19 mouse cellular contexts compared by ENCODE assay signal in the genomic region with DNA sequence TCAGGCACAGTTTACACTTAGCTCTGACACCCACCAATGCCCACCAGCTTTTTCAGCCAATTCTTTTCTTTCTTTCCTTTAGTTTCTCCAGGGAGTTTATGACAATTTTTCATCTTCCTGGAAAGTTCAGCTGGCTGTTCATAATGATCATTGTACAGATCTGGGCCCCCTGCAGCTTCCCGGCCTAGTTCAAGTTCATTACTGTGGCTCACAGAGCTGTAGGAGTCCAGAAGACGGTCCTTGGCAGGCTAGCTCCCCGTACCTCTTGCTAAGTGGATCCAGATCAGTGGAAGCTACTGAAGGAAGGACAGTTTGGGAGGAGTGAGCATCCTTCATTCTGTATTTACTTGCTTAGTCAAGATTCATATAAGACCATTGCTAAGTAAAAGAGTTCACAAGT.
DNase-seq lines count a peak whose midpoint lies in the region; ATAC-seq lines count a peak whose summit lies in the region.
"Had no signal": no experiment of that assay in that cellular context is flagged by ENCODE, and none has a peak within 500 bp of the region (broad histone marks: within the 10 kb centered on the region; RNA-seq: fewer than 3 reads in every experiment).

No protein-coding gene starts in this region.

- no peaks in the 10 kb centered on the region for H3K4me1 ChIP-seq in embryonic facial prominence, embryonic 14.5 days (ENCODE audit: control insufficient read depth, insufficient read depth, low read length)
- H3K4me1 ChIP-seq in embryonic facial prominence, embryonic 10.5 days = peaks cover 3% of the 10 kb centered on the region; the same call in 1 of the 2 replicates
- H3K4me1 ChIP-seq: embryonic facial prominence, embryonic 15.5 days; forebrain, embryonic 10.5 days; heart, embryonic 10.5 days; hindbrain, embryonic 13.5 days had no signal

- no peaks in the 10 kb centered on the region for H3K27me3 ChIP-seq in embryonic facial prominence, embryonic 14.5 days (replicated peaks; ENCODE audit: control insufficient read depth, insufficient read depth, low read length)
- H3K27me3 ChIP-seq in embryonic facial prominence, embryonic 10.5 days (replicated peaks; ENCODE audit: low read depth, poor library complexity, severe bottlenecking) = no peaks in the 10 kb centered on the region
- H3K27me3 ChIP-seq: embryonic facial prominence, embryonic 15.5 days; hindbrain, embryonic 13.5 days had no signal

- no peaks in the 10 kb centered on the region for H3K9me3 ChIP-seq in embryonic facial prominence, embryonic 14.5 days (ENCODE audit: control insufficient read depth, low read length)
- H3K9me3 ChIP-seq in embryonic facial prominence, embryonic 10.5 days = no peaks in the 10 kb centered on the region
- H3K9me3 ChIP-seq: embryonic facial prominence, embryonic 15.5 days; forebrain, embryonic 10.5 days; heart, embryonic 10.5 days; hindbrain, embryonic 13.5 days had no signal

- no peak overlapping the region for H3K27ac ChIP-seq in embryonic facial prominence, embryonic 14.5 days (replicated peaks; ENCODE audit: low read depth, low read length)
- no peak overlapping the region for H3K27ac ChIP-seq in embryonic facial prominence, embryonic 10.5 days (replicated peaks)
- H3K27ac ChIP-seq: embryonic facial prominence, embryonic 15.5 days; forebrain, embryonic 10.5 days; heart, embryonic 10.5 days; hindbrain, embryonic 13.5 days; hindbrain, postnatal 0 days had no signal

- H3K4me2 ChIP-seq in embryonic facial prominence, embryonic 14.5 days (ENCODE audit: low read depth, low read length) = no peak overlapping the region
- H3K4me2 ChIP-seq: embryonic facial prominence, embryonic 15.5 days; hindbrain, embryonic 13.5 days had no signal

- ATAC-seq in embryonic facial prominence, embryonic 14.5 days (ENCODE audit: low read depth) = no peak
- ATAC-seq: forebrain, embryonic 14.5 days; hindbrain, postnatal 0 days had no signal

- 61% methylated on average over 3 of the region's 3 CpGs for WGBS in embryonic facial prominence, embryonic 14.5 days
- 87% methylated on average over 3 of the region's 3 CpGs for whole genome bisulfite sequencing in embryonic facial prominence, embryonic 10.5 days

- peak; percentile 2 for DNase-seq in embryonic facial prominence, embryonic 14.5 days (ENCODE audit: low spot score)
- no peak for DNase-seq in embryonic facial prominence, embryonic 10.5 days (ENCODE audit: low spot score)
- DNase-seq in cerebellum, adult 9-10 months = peak; percentile 60
- peak; percentile 53 for DNase-seq in retina, embryonic 14.5 days (ENCODE audit: low spot score)
- DNase-seq in kidney, postnatal 25 days = no peak
- no peak for DNase-seq in testis, postnatal 10 days (ENCODE audit: low spot score)
- DNase-seq: adrenal gland, adult 8-10 months; gastrocnemius, postnatal 10 days; heart, adult 18-20 months; heart, postnatal 10 days; kidney, adult 11 months; kidney, adult 9 months had no signal

- H3K4me3 ChIP-seq in embryonic facial prominence, embryonic 14.5 days (ENCODE audit: low read depth, low read length) = no peak overlapping the region
- no peak overlapping the region for H3K4me3 ChIP-seq in embryonic facial prominence, embryonic 10.5 days
- H3K4me3 ChIP-seq: embryonic facial prominence, embryonic 15.5 days; erythroblast, embryonic 14.5 days; forebrain, embryonic 10.5 days; heart, embryonic 10.5 days; hindbrain, embryonic 13.5 days had no signal

- no peak overlapping the region for H3K9ac ChIP-seq in embryonic facial prominence, embryonic 14.5 days (ENCODE audit: low read depth, low read length)
- H3K9ac ChIP-seq: embryonic facial prominence, embryonic 15.5 days; hindbrain, embryonic 13.5 days had no signal

- no peaks in the 10 kb centered on the region for H3K36me3 ChIP-seq in embryonic facial prominence, embryonic 14.5 days (ENCODE audit: control insufficient read depth, insufficient read depth, low read length)
- no peaks in the 10 kb centered on the region for H3K36me3 ChIP-seq in embryonic facial prominence, embryonic 10.5 days (replicated peaks)
- H3K36me3 ChIP-seq: embryonic facial prominence, embryonic 15.5 days; forebrain, embryonic 10.5 days; heart, embryonic 10.5 days; hindbrain, embryonic 13.5 days had no signal

Comparison
In these comparisons a context has a peak if more than half of its experiments do, and no peak if none do; other contexts are left out.
1. DNase-seq: peak in embryonic facial prominence, embryonic 14.5 days (single experiment), cerebellum, adult 9-10 months (single experiment) and retina, embryonic 14.5 days (single experiment); none in embryonic facial prominence, embryonic 10.5 days (single experiment), kidney, postnatal 25 days (0 of 2) and testis, postnatal 10 days (single experiment).